Mouse (Mus musculus) embryonic facial prominence, embryonic 10.5 days (tissue): ENCODE results near the gene Kdelr2. TPM values are rescaled to one million over a fixed set of nuclear protein-coding genes. Genes with fewer than 3 reads are reported as not detected.

Source experiments
- DNase-seq: peaks from one replicate; pipeline ENCODE4 v3.0.0-alpha.2; 2017; ENCODE audit warnings: low spot score
- H3K27ac ChIP-seq: fragments of 300-500 bp; sonication (generic); replicated peaks from 2 replicates; pipeline ENCODE4 v1.5.1; 2016; ENCODE audit warnings: mild to moderate bottlenecking
- H3K27me3 ChIP-seq: fragments of 300-500 bp; sonication (generic); replicated peaks from 2 replicates; pipeline ENCODE4 v1.6.1; 2016; ENCODE audit warnings: low read depth, mild to moderate bottlenecking; ENCODE audit not compliant: poor library complexity, severe bottlenecking
- H3K36me3 ChIP-seq: fragments of 300-500 bp; sonication (generic); replicated peaks from 2 replicates; pipeline ENCODE4 v1.6.1; 2016; ENCODE audit warnings: mild to moderate bottlenecking, moderate library complexity
- H3K4me1 ChIP-seq: fragments of 300-500 bp; sonication (generic); 2 replicates; pipeline ENCODE4 v1.6.1; 2016
- H3K4me3 ChIP-seq: fragments of 300-500 bp; sonication (generic); 2 replicates; pipeline ENCODE4 v1.5.1; 2016; ENCODE audit warnings: mild to moderate bottlenecking, moderate library complexity
- H3K9me3 ChIP-seq: fragments of 300-500 bp; sonication (generic); 2 replicates; pipeline ENCODE4 v1.6.1; 2016; ENCODE audit warnings: mild to moderate bottlenecking
- WGBS: fragments of 180-500 bp; shearing (Covaris S2); methylation state at CpG from one replicate; pipeline ENCODE4 v1.1.7; 2016; 5-methylcytosine and 5-hydroxymethylcytosine counted together
- polyA plus RNA-seq: library from polyadenylated mRNA; unstranded; fragments of >200 nt; fragmentation: Nextera tagmentation; extraction: Ambion mirVana; gene quantifications from 2 replicates; pipeline ENCODE4 v1.2.1, GENCODE M21; 2016

The Kdelr2 gene
- polyA plus RNA-seq, 1 experiment from 2014 or later: 226 TPM

DNA sequence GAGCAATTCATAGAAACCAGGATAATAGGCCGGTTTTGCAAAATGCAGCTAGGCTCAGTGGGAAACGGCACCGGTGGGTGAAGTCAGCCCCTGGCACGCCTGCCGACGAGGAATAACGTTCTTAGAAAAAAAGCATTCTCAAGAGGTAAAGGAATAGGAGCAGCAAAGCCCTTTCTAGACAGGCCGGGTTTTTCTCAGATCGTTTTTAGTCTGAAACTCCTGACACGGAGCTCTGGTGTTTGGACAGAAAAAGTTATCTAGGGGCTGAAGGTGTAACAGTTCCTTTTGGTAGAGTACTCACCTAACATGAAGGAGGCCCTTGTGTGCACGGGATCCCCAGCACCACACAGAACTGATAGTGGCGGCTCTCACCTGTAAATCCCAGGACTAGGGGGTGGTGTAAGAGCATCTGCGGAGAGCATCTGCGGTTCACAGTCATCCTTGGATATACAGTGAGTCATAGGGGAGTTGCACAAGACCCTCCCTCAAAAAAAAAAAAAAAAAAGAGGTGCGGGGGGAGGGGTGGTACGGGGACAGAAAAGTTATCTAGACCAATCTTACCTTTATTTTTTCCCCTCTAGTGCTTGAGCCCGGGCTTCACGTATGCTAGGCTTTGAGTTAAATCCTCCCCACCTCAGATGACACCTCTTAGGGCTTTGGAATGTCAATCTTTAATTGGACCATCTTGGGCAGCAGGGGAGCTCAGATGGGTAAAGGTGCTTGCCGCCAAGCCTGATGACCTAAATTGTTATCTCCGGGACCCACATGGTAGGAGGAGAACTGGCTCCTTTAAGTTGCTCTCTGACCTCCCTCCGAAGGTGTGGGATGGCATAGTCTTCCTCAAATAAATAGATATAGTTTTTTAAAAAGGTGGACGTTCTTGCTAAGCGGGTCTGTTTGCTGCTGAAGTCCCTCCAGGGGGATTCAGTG is 61.8 kb downstream of the Kdelr2 start:
- DNase-seq: peak; percentile 5
- Histone ChIP-seq H3K4me1 (peaks cover 17% of the 10 kb centered on the region), H3K4me3 (peak overlapping the region; percentile 83), H3K27me3 (peaks cover 15% of the 10 kb centered on the region; the same call in 1 of the 2 replicates), H3K27ac (no peak overlapping the region), H3K9me3 (no peaks in the 10 kb centered on the region), H3K36me3 (peaks cover 40% of the 10 kb centered on the region)
- 36% methylated on average over 23 of the region's 23 CpGs for WGBS

DNA sequence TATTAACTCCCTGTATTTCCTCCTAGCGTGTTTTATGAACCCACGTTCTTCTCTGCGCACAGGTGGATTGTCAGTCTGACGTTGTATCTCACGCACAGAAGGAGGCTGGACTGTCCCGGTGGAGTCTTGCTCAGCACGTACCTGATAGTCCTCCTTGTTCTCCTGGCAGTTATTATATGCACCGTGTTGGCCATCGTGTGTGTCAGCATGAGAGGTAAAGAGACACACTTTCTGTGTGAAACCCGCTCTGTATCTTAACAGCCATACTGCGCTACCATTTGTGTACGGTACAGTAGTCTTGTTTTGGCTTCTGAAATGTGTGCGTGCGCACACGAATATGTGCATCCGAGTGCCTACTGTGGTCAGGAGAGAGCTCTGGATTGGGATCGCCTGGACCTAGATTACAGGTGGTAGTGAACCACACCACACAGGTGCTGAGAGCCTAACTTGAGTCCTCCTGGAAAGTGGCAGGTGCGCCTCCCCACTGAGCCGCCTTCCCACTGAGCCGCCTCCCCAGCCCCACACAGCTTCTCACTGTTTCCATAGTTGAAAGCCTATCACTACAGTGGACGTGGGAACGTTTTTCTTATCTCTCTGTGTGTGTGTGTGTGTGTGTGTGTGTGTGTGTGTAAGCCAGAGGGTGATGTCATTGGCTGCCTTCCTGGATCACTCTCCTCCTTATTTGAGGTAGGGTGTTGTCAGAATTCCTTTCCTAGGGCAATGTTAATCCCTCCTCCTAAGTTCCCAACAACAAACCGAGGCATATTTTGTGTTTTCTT is 63.4 kb downstream of the Kdelr2 start:
- Histone ChIP-seq H3K9me3 (no peaks in the 10 kb centered on the region), H3K36me3 (peaks cover 55% of the 10 kb centered on the region), H3K4me1 (peaks cover 17% of the 10 kb centered on the region), H3K4me3 (no peak overlapping the region), H3K27me3 (peaks cover 15% of the 10 kb centered on the region; the same call in 1 of the 2 replicates), H3K27ac (no peak overlapping the region)
- 94% methylated on average over 23 of the region's 23 CpGs for WGBS
- DNase-seq: peak; percentile 3

DNA sequence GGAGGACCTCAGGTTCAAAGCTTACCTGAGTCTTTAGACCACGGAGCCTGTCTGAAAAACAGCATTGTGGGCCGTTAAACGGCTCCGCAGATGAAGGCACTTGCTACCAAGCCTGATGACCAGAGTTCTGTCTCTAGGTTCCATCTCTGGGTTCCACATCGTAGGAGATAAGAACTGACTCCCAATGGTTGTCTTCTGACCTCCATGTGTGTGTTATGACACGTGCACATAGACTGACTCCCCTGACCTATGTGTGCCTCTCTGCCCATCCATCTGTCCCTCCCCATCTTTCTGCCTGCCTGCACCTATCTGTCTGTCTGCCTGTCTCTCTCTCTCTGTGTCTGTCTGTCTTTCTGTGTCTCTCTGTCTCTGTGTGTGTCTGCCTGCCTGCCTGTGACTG is 64.3 kb downstream of the Kdelr2 start:
- peaks cover 63% of the 10 kb centered on the region for H3K36me3 ChIP-seq
- WGBS: 90% methylated on average over 6 of the region's 6 CpGs
- no peak overlapping the region for H3K4me3 ChIP-seq
- H3K4me1 ChIP-seq: peaks cover 17% of the 10 kb centered on the region
- no peak overlapping the region for H3K27ac ChIP-seq
- H3K9me3 ChIP-seq: no peaks in the 10 kb centered on the region
- peaks cover 15% of the 10 kb centered on the region; the same call in 1 of the 2 replicates for H3K27me3 ChIP-seq
- DNase-seq: peak; percentile 4

DNA sequence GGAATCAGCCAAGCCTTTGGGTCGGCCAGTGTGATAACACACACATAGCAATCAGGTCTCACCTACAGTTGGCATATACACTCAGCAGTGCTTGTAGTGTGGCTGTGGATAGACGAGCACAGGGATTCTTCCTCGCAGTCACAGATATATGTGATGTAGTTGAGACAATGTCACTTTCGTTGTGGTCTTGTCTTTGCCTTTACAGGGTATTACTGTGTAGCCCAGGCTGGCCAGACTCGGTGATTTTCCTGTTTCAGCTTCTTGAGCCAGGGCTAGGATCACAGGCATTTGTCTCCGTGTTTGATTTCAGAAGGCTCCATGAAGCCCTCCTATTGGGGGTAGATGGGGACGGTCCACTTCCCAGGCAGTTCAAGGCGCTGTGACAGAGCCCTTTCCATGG is 66.0 kb downstream of the Kdelr2 start:
- Histone ChIP-seq H3K9me3 (no peaks in the 10 kb centered on the region), H3K27me3 (peaks cover 9% of the 10 kb centered on the region; the same call in 1 of the 2 replicates), H3K36me3 (peaks cover 80% of the 10 kb centered on the region), H3K4me1 (peaks cover 11% of the 10 kb centered on the region), H3K4me3 (no peak overlapping the region), H3K27ac (no peak overlapping the region)
- 95% methylated on average over 8 of the region's 8 CpGs for WGBS
- DNase-seq: peak; percentile 1

DNA sequence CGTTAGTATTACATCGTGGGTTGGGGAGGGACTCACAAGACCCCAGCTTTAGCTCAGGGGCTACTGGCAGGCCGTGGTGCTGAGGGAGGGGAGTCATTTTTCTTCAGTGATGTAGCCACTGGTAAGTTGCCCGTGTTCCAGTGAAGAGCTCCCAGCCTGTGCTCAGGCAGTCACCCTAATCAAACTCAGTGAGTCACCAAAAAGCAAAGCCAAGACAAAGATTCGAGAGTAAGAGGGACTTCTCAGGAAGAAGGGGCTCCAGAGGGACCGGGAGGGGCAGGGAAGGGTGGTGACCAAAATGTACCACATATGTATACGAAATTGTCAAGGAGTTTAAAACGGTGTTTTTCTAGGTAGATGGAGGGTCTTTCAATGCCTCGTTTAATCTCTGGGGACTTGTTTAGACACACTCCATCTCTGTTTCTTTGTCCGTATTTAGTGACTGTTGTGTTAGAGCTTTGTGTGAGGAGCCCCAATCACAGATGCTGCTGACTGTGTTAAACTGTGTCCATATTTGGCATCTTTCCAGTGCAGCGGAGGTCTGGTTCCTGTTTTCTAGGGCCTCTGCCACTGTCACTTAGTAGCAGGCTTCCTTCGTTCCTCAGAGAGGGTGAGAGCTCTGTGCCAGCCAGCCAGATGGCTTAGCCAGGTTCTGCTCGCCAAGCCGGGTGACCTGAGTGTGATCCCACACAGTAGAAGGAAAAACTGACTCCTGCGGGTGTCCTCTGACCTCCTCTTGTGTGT is 67.0 kb downstream of the Kdelr2 start:
- DNase-seq: peak; percentile 8
- no peak overlapping the region for H3K4me3 ChIP-seq

DNA sequence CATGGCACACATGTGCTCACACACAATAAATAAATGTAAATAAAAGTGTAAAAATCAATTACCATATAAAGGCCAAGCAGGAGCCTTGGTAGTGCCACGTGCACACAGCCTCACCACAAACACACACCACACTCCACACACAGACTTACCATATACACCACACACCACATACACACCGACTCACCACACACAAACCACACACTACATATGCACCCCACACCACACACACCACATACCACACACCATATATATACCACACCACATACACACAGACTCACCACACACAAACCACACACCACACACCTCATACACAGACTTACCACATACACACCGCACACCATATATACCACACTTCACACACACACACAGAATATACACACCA is 67.5 kb downstream of the Kdelr2 start:
- no peaks in the 10 kb centered on the region for H3K4me1 ChIP-seq
- no peak overlapping the region for H3K4me3 ChIP-seq
- H3K9me3 ChIP-seq: no peaks in the 10 kb centered on the region
- H3K27ac ChIP-seq: no peak overlapping the region
- DNase-seq: peak; percentile 3
- no peaks in the 10 kb centered on the region for H3K27me3 ChIP-seq
- WGBS: 91% methylated on average over 3 of the region's 3 CpGs
- peaks cover 95% of the 10 kb centered on the region for H3K36me3 ChIP-seq

More for the DNA sequence above, 67.0 kb downstream of the Kdelr2 start:
- Histone ChIP-seq H3K4me1 (peaks cover 3% of the 10 kb centered on the region), H3K27ac (no peak overlapping the region), H3K36me3 (peaks cover 89% of the 10 kb centered on the region), H3K9me3 (no peaks in the 10 kb centered on the region), H3K27me3 (peaks cover 5% of the 10 kb centered on the region; the same call in 1 of the 2 replicates)
- WGBS: 90% methylated on average over 15 of the region's 15 CpGs

Other genes with a start within 250 kb of the Kdelr2 start
- 15.6 and 16.3 TPM in 2 replicates for gene Rbak, start 223.1 kb upstream of the Kdelr2 start, polyA plus RNA-seq
- not detected in 2 replicates for gene Spdye4b, start 222.8 kb upstream of the Kdelr2 start, polyA plus RNA-seq
- not detected in 2 replicates for gene Spdye4a, start 176.9 kb upstream of the Kdelr2 start, polyA plus RNA-seq
- gene Zfp12, start 168.7 kb upstream of the Kdelr2 start, polyA plus RNA-seq: 21.7 and 22.7 TPM in 2 replicates
- 3.1 and 3.5 TPM in 2 replicates for gene Zfp316, start 133.8 kb upstream of the Kdelr2 start, polyA plus RNA-seq
- not detected in 2 replicates for gene Zfp853, start 110.2 kb upstream of the Kdelr2 start, polyA plus RNA-seq
- gene E130309D02Rik, start 88.5 kb upstream of the Kdelr2 start, polyA plus RNA-seq: 62.1 and 65.4 TPM in 2 replicates
- gene Zdhhc4, start 74.6 kb upstream of the Kdelr2 start, polyA plus RNA-seq: 71.0 and 77.2 TPM in 2 replicates
- 0.09 and 0.14 TPM in 2 replicates for gene Grid2ip, start 46.5 kb upstream of the Kdelr2 start, polyA plus RNA-seq
- gene Daglb, start 60.7 kb downstream of the Kdelr2 start, polyA plus RNA-seq: 12.4 and 12.6 TPM in 2 replicates
- gene Rac1, start 124.2 kb downstream of the Kdelr2 start, polyA plus RNA-seq: 400 and 407 TPM in 2 replicates
- 40.4 and 48.1 TPM in 2 replicates for gene Cyth3, start 218.6 kb downstream of the Kdelr2 start, polyA plus RNA-seq